Comparison of ENCODE assay signal across 8 mouse cellular contexts in the genomic region with DNA sequence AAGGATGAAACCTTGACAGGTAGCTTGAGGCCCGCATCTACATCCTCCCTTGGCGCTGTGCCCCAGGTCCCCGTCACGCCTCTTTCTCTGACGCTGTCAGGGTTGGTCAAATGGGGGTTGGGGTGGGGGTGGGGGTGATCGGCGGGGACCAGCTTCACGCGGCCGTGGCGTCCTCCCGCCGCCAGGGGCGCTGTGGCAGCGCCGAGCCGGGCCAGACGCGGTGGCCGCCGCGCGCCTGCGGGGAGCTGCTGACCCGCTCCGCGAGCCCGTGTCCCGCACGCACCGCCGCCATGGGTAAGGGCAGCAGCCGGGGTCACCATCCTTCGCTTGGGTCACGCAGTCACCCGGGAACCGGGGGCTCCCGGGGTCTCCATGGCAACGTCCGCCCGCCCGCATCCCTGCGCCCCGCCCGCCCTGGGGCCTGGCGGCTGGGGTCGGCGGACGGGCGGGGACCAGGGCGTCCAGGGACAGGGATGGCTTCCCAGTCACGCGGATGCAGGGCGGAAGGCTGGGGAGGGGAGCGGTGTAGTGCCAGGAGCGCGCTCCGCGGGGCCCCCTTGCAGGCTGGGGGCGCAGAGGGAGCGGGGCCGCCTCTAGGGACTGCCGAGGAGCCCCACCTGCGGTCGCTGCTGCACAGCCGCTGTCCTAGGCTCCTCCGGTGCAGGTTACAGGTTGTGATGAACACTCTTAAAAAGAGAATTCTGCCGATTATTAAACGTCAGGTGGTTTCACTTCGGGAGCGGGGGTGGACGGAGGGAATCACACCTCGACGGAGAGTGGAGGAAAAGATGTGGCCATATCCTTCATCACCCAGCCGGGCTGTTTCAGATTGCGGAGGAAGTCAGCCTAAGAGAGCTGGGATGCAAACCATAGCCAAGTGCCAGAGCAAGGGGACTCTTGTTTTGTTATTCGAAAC. TPM values are rescaled to one million over a fixed set of nuclear protein-coding genes. Genes with fewer than 3 reads are reported as not detected.
DNase-seq lines count a peak whose midpoint lies in the region; ATAC-seq lines count a peak whose summit lies in the region.

Rufy2 (plus strand) TSS at position 185 of the 916 bp plus-strand sequence.

- H3K4me2 ChIP-seq in heart, embryonic 15.5 days, result peak within 1 kb of the TSS; percentile 75
- peak within 1 kb of the TSS; percentile 98 for H3K4me2 ChIP-seq in liver, embryonic 13.5 days
- H3K4me2 ChIP-seq in stomach, embryonic 14.5 days (replicated peaks; ENCODE audit: low read depth, low read length), result peak within 1 kb of the TSS; percentile 44

- peaks cover 16% of the 10 kb centered on the region for H3K4me1 ChIP-seq in forebrain, embryonic 10.5 days
- peaks cover 15% of the 10 kb centered on the region for H3K4me1 ChIP-seq in heart, embryonic 15.5 days (replicated peaks)
- peaks cover 17% of the 10 kb centered on the region for H3K4me1 ChIP-seq in liver, embryonic 13.5 days (replicated peaks)
- peaks cover 7% of the 10 kb centered on the region; the same call in 1 of the 2 replicates for H3K4me1 ChIP-seq in stomach, embryonic 14.5 days (ENCODE audit: control insufficient read depth, insufficient read depth, low read length)

- peak within 1 kb of the TSS; percentile 98 for H3K27ac ChIP-seq in forebrain, embryonic 10.5 days
- peak within 1 kb of the TSS; percentile 75 for H3K27ac ChIP-seq in heart, embryonic 15.5 days
- H3K27ac ChIP-seq in liver, embryonic 13.5 days, result no peak within 1 kb of the TSS
- peak within 1 kb of the TSS; percentile 71 for H3K27ac ChIP-seq in stomach, embryonic 14.5 days (ENCODE audit: low read length)

- peak within 1 kb of the TSS; percentile 89 for H3K9ac ChIP-seq in heart, embryonic 15.5 days
- peak within 1 kb of the TSS; percentile 84 for H3K9ac ChIP-seq in liver, embryonic 13.5 days
- peak within 1 kb of the TSS; percentile 71 for H3K9ac ChIP-seq in stomach, embryonic 14.5 days (replicated peaks; ENCODE audit: low read depth, low read length)

- DNase-seq in CD8-positive naive resting alpha-beta T cell, adult 2 months (ENCODE audit: low read depth in 2 of 2, low spot score in 2 of 2), result peak; percentile 76 to 81
- peak; percentile 47 for DNase-seq in c-Kit-positive CD71-negative TER-119-negative erythroid progenitor cells, embryonic 14.5 days (ENCODE audit: low read depth)
- DNase-seq in forebrain, embryonic 10.5 days (ENCODE audit: extremely low spot score, low spot score), result peak; percentile 85
- DNase-seq in kidney, postnatal 14 days, result peak; percentile 91
- peak; percentile 59 for DNase-seq in liver, embryonic 13.5 days
- peak; percentile 77 to 85 for DNase-seq in natural killer cell, adult 2 months (ENCODE audit: low spot score in 2 of 2)

- ATAC-seq in heart, embryonic 15.5 days (replicated peaks; ENCODE audit: insufficient number of reproducible peaks, insufficient read depth, low FRiP score, low read depth), result peak; percentile 89
- ATAC-seq in liver, embryonic 13.5 days (ENCODE audit: low read depth), result peak; percentile 75
- peak; percentile 91 for ATAC-seq in stomach, embryonic 14.5 days (ENCODE audit: insufficient number of reproducible peaks, insufficient read depth, low FRiP score, low read depth)

- peaks cover 42% of the 10 kb centered on the region for H3K36me3 ChIP-seq in forebrain, embryonic 10.5 days (replicated peaks)
- H3K36me3 ChIP-seq in heart, embryonic 15.5 days, result no peaks in the 10 kb centered on the region
- H3K36me3 ChIP-seq in liver, embryonic 13.5 days, result peaks cover 9% of the 10 kb centered on the region
- peaks cover 14% of the 10 kb centered on the region; the same call in 1 of the 2 replicates for H3K36me3 ChIP-seq in stomach, embryonic 14.5 days (ENCODE audit: control insufficient read depth, insufficient read depth, low read length)

- under 1% methylated on average over 76 of the region's 77 CpGs for whole genome bisulfite sequencing in forebrain, embryonic 10.5 days
- WGBS in heart, embryonic 15.5 days, result under 1% methylated on average over 69 of the region's 77 CpGs
- WGBS in liver, embryonic 13.5 days (ENCODE audit: insufficient replicate concordance), result under 1% methylated on average over 77 of the region's 77 CpGs
- under 1% methylated on average over 72 of the region's 77 CpGs for WGBS in stomach, embryonic 14.5 days

- H3K27me3 ChIP-seq in forebrain, embryonic 10.5 days (ENCODE audit: poor library complexity, severe bottlenecking), result no peaks in the 10 kb centered on the region
- no peaks in the 10 kb centered on the region for H3K27me3 ChIP-seq in heart, embryonic 15.5 days
- H3K27me3 ChIP-seq in liver, embryonic 13.5 days, result no peaks in the 10 kb centered on the region
- no peaks in the 10 kb centered on the region for H3K27me3 ChIP-seq in stomach, embryonic 14.5 days (ENCODE audit: control insufficient read depth, insufficient read depth, low read length)

- peak within 1 kb of the TSS; percentile 98 for H3K4me3 ChIP-seq in forebrain, embryonic 10.5 days
- peak within 1 kb of the TSS; percentile 96 for H3K4me3 ChIP-seq in heart, embryonic 15.5 days
- peak within 1 kb of the TSS; percentile 86 for H3K4me3 ChIP-seq in liver, embryonic 13.5 days (replicated peaks)
- peak within 1 kb of the TSS; percentile 92 for H3K4me3 ChIP-seq in stomach, embryonic 14.5 days (ENCODE audit: low read depth, low read length)

- H3K9me3 ChIP-seq in forebrain, embryonic 10.5 days, result no peaks in the 10 kb centered on the region
- H3K9me3 ChIP-seq in heart, embryonic 15.5 days (replicated peaks), result no peaks in the 10 kb centered on the region
- no peaks in the 10 kb centered on the region for H3K9me3 ChIP-seq in liver, embryonic 13.5 days (replicated peaks)
- no peaks in the 10 kb centered on the region for H3K9me3 ChIP-seq in stomach, embryonic 14.5 days (ENCODE audit: control insufficient read depth, low read depth, low read length)

RNA-seq across cellular contexts. Expression of gene Rufy2, which starts in this region (rescaled TPM):
- polyA plus RNA-seq in forebrain, embryonic 10.5 days (2016; fragmentation: Nextera tagmentation; extraction: Ambion mirVana), result 26.5 and 28.7 TPM in 2 replicates
- 15.0 and 17.4 TPM in 2 replicates for polyA plus RNA-seq in heart, embryonic 15.5 days (2015; fragmentation: Nextera tagmentation; extraction: Ambion mirVana)
- 2.7 and 3.0 TPM in 2 replicates for polyA plus RNA-seq in liver, embryonic 13.5 days (2015; fragmentation: Nextera tagmentation; extraction: Ambion mirVana)
- polyA plus RNA-seq in stomach, embryonic 14.5 days (2014; fragmentation: Nextera tagmentation; extraction: Ambion mirVana), result 28.0 and 32.4 TPM in 2 replicates

Comparison
In these comparisons a context has a peak if more than half of its experiments do, and no peak if none do; other contexts are left out.
1. H3K4me2 ChIP-seq: peak in every context shown above with its lines; median percentile 98 in liver, embryonic 13.5 days; 75 in heart, embryonic 15.5 days; 44 in stomach, embryonic 14.5 days.